Mouse (Mus musculus) yolk sac, embryonic 10.5 days (tissue): ENCODE measurements around the gene C2cd4b.

Source experiments
- DNase-seq: peaks from one replicate; pipeline ENCODE4 v3.0.0-alpha.2; 2017; ENCODE audit warnings: low spot score

The C2cd4b gene

DNA sequence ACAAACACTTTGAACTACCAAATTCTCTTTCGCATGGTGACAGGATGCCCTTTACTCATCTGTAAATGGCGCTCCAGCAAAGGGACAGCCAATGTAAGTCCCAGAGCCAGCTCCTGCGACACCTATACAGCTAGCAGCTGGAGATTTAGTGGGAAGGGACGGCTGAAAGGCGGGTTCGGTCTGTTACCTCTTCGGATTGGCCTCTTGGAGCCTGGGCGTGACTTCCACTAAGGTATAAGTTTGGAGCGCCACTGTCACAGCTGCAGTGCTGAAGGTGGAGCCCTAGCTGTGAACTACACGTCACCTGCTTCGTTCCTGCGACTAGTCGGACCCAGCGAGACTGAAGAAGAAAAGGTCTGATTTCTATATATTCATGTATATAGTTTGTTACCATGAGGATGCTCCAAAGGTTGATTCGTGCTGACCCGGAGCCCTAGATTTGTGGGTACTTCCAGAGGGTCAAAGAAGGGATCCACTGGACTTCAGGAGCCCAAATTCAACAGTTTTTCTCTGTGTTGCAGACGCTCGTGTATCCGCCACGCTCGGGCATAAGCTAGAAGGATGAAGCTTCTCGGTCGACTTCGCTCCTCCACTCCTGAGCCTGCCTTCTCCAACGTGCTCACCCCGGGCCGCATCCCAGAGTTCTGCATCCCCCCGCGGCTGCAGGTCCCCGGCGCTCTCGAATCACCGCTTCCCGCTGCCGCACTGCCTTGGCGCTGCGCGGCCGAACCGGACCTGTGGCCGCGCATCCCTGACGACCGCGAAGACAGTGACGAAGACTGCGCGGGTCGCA lies at the start of gene C2cd4b:
TSS of gene C2cd4b (plus strand) at position 275 of the 793 bp plus-strand sequence.
- DNase-seq = peak; percentile 13

DNA sequence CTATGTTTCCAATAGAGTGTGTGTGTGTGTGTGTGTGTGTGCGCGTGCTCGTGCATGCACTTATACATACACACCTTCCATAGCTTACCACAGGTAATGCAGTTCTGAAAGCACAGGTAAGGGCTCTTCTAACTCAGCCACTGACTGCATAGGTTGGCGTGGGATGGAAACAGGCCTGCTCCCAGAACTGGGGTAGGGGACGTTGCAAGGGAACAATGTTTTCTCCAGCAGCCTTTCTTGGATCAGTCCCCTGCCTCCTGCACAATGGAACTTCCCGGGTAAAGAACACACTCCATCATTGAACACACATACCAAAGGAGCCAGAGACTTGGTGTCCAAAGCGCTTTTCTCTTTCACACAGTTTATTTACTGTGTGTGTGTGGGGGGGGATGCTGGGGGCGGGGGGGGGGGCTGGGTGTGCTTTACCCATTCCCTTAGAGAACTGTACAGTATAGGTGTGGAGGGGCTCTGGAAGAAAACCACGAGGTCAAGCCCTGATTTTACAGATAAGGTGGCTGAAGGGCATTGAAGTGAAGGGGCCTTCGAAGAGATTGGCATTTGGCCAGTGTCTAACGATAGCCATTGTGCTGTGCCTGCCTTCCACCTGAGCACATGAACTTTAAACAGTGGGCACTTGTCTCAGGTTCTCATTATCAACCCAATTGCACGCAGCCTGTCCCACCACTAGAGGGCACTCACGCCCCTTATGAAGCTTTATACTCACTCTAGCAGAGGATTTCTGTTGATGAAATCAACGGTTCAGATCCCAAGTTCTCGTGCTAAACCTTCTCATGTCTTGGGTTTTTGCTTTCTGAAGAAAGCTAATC lies 48.0 kb upstream of the C2cd4b start:
- DNase-seq = peak; percentile 22

GRCm38 (mm10) chr9:67712146-67712545 lies 47.1 kb upstream of the C2cd4b start:
- DNase-seq = no peak

GRCm38 (mm10) chr9:67717081-67717480 lies 42.2 kb upstream of the C2cd4b start:
- no peak for DNase-seq

DNA sequence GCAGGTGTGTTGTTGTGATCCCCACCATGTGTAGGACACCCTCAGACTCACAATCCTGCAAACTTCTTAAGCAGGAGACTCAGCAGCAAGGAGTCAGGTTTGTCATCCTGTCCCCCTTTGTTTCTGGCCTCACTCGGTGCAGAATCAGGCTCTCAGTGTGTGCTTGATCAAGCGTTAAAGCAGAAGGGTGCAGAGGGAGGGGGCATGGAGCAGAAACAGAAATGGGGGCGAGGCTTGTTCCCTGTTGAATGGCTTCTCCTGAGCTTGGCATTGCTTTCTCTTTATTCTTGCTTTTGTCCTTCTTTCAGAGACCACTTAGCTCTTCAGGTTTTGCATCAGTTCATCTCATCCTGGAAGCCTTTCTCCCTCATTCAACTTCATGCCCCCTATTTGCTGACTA lies 40.6 kb upstream of the C2cd4b start:
- DNase-seq = no peak

- DNase-seq = no peak
Measured at GRCm38 (mm10) chr9:67720150-67720549, 39.1 kb upstream of the C2cd4b start.

DNA sequence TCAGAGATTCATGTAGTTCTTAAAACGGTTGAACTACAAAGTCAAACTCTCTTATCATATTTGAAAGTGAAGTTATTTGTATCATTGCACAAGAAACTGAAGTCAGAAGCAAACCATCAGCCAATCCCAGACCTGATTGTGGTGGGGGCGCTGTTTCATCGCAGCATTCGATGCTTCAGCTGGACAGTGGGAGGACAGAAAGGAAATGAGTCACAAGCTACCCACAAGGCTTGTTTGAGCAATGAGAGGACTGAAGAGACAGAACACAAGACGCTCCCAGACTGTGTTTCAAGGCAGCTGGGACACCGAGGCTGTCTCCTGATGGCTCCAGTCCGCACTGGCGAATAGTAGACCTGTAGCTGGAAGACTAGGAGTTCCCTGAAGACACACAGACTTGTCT lies 36.9 kb upstream of the C2cd4b start:
- no peak for DNase-seq

GRCm38 (mm10) chr9:67725196-67725595 lies 34.0 kb upstream of the C2cd4b start:
- no peak for DNase-seq

GRCm38 (mm10) chr9:67733716-67734115 lies 25.5 kb upstream of the C2cd4b start:
- no peak for DNase-seq

DNA sequence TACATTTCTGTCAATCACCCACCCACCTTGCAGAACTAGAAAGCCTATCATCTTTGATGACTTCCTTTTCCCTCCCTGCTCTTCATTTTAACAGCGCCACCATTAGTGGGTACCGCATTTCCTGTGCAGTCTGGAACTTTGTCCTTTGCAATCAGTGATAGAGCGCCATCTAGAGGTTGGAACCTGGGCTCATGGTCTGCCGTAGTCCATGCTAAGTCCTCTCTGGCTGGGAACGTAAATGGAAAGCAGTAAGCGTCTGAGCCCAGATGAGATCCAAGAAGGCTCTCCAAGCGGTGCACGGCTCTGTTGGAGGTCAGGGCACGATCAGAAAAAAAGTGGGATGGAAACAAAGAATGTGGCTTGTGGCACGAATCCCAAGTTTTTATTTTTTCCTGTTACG lies 23.8 kb upstream of the C2cd4b start:
- DNase-seq = peak; percentile 21

- DNase-seq = no peak
Measured at GRCm38 (mm10) chr9:67741256-67741655, 18.0 kb upstream of the C2cd4b start.

- DNase-seq = no peak
Measured at GRCm38 (mm10) chr9:67753411-67754182, 5.6 kb upstream of the C2cd4b start.

DNA sequence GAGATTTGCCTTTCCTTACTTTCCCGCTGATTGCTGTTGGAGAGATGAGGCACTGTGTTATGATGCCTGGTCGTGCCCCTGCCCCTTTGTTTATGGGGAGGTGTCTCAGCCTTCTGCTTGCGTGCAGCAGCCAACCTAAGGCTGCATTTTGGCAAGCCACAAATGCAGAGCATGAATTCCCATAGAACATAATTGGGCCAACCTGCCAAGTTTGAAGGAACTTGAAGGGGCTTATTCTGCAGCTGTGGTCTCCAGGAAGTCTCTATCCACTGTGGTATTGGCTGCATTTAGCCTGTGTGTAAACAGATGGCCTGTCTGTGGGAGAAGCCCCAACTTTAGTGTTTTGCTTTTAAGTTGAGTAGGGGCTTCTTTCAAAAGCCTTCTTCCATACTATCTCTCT lies 4.5 kb upstream of the C2cd4b start:
- no peak for DNase-seq

DNA sequence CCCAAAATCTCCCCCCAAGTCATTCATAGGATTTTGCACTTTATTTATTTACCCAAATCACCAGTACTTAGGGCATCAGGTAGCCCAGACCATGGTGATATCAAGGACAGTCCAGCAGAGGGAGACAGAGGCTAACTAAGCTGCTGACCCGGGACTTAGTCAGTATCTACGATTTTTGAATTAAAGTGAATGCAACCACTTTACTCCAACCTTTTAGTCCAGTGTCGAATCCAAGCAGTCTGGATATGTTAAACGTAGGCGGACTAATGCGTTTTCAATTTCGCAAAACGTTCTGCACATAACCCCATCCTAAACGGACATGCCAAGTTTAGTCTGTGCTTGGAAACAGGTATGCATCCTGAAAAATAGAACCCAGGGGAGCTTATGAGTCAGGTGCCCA lies 551 bp upstream of the C2cd4b start:
- DNase-seq = peak; percentile 40

DNA sequence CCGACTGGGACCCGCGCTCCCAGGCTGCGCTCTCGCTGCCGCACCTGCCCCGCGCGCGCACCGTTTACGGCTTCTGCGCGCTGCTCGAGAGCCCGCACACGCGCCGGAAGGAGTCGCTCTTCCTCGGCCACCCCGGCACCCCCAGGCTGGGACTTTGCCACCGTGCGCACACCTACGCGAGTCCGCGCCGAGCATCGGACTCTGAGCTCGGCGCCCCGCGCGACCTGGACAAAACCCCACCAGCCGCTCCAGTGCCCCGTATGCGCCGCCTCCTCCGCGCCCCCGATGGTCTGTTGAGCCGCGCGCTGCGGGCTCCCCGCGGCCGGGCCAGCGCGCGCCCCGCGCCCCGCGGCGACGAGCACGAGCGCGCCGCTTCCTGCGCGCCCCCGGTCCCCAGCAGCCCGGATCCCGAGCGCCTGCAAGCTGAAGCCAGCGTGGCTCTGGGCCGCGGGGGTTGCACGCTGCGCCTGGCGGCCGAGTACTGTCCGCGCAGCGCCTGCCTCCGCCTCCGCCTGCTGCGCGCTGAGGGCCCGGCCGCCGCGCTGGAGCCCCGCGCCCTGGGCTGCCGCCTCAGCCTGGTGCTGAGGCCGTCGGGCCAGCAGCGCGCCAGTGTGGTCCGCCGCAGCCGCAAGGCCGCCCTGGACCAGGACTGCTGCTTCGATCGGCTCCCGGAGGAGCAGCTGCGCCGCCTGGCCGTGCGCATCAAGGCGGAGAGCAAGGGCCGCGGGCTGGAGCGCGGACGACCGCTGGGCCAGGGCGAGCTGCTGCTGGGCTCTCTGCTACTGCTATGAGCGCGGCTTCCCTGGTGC lies 923 bp downstream of the C2cd4b start:
- peak; percentile 17 for DNase-seq

GRCm38 (mm10) chr9:67760991-67761390 lies 1.8 kb downstream of the C2cd4b start:
- no peak for DNase-seq

DNA sequence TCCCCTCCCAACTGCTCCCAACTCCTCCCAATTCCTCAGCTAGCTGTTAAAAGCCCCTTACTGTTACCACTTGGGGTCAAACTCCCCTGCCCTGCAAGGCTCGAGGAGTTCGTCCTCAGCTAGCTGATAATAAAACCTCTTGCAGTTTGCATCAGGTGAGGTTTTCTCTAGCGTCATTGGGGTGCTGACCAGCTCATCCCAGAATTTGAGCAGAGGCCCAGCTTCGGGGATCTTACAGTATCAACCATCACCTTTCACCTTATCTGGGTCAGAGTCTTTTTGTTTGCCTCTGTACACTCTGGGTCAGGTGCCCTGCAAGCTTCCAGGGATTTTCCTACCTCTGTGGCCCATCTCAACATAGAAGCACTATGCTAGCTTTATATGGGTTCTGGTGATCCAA lies 4.1 kb downstream of the C2cd4b start:
- DNase-seq = no peak

DNA sequence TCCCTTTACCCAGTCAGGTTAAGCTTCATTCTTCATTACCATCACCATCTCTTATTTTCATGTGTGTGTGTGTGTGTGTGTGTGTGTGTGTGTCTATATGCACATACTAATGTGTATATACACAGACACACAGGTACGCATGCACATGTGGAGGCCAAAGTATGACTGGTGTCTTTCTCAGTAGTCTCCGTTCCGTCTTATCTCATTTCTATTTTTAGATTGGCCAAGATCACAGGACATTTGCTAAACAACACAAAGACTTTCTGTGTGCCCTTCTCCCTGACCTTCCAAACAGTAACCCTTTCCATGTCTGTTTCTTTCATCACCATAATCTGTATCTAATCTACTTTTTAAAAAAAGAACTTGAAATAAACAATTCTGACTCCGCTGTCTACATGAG lies 7.2 kb downstream of the C2cd4b start:
- no peak for DNase-seq

GRCm38 (mm10) chr9:67766948-67767347 lies 7.7 kb downstream of the C2cd4b start:
- no peak for DNase-seq

DNA sequence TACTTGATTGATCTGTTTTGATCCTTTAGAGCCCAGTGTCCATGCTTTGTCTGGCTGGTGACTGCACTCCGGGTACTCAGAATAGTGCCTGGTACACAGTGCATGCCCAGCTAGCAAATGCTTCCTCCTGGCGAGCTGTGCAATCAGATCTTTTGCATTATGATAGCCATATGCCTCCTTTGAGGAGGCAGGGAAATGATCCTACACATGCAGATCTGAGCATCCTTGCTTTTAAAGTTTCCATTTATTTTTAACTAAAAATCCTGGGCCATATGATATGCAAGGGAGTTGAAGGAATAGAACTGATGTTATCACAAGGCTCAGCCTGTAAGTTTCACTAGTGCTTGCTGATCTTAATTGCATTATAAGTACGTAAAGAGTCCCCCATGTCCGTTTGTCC lies 9.6 kb downstream of the C2cd4b start:
- no peak for DNase-seq

DNA sequence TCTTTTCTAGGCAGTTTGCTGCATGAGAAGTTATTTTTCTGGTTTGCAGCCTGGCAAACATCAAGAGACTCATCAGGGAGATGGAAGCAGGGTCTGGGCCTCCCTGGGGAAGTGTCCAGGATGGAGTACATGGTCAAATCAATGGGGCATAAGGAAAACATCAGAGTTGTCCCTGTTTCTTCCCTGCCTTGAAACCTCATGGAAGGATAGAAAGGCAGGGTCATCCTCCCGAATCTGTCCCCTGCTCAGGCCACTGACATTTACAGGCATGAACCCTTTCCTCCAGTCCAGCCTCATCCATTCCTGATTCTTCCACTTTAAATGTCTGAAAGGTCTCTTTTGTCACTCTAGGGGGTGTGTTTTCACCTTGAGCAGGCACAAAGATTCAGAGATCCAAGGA lies 10.2 kb downstream of the C2cd4b start:
- no peak for DNase-seq

DNA sequence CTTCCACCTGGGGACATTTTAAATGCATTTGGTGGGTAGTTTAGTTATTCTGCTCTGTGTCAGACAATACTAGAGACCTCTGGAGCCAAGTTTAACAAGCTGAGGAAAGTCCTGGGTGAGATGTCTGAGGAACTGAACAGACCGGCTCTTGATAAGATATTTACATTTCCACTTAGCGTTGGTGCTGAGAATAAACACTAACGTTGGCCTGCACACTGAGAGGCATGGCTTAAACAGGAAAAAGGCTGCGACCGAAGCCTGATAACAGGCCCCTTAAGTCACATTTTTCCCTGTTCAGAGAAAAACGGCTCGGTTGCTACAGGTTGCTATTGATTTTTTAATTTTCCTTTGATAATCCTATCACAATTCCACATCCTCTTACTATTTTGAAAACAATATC lies 12.1 kb downstream of the C2cd4b start:
- DNase-seq = no peak
